Mouse (Mus musculus) lung, adult 18-20 months (tissue): Measurements from ENCODE around the gene Mcm10.

Source experiments
- DNase-seq, 2 experiments: peaks; one replicate each; pipeline ENCODE4 v3.0.0; 2022; ENCODE audit warnings: mixed read lengths in 2 of 2

The Mcm10 gene

DNA sequence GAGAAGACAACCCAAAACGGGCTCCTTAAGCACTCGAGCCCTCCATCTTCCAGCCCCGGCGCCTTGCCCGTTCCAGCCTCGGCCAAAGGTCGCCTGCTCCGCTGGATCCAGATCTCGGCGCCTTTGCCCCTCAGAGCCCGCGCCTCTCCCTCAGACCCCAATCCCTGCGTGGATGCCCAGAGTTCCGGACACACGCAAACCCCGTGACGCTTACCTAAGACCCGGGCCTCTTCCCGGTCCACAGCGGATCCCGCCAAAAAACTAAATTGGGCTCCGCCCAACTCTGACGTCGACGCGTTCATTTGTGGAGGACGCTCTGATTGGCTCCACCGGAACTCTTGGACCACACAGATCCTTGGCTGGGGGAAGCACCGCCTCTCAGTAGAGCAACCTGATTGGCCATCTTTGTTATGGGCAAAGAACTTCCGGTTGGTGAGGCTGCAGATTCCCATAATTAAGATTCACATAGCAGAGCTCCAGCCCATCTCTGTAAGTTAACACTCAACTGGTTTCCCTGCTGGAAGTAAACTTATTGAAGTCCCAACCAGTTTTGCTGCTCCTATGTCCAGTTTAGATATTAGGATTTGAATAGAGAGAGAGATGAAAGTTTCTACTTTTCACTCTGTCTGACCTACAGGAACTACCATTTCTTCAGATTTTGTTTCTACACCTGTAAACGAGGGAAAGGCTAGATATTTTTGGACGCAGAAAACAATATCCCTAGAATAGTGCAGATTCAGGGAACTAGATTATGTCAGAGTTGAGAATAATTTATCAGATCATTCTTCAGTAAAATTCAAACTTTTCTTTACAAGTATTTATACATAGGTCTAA is at the start of gene Mcm10:
TSS of gene Mcm10 (minus strand) at position 301 of the 834 bp plus-strand sequence.
- DNase-seq: peak; percentile 93 to 95

DNA sequence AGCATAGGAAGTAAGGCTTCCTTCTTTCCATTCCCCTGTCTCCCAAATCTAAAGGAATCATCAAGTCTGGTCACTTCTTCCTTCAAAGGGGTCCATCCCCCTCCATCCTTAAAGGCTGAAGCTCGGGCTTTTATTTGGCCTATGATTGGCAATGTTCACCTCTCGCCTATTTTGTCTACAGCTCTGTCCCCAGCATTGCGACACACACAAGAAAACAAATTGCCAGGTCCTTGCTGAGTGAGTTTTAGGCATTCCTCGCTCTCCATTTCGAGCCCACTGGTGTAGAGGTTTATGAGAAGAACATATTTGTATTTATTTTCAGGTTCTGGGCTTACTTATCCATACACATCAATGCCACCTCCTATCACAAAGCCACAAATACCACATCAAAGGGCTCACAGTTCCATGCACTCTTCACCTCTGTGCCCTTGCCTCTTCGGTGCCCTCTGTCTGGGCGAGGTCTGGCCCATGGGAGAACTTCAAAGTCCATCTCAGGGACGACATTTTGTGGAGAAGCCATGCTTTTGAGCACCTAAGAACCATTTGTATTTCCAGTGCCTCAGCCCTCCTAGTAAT is 48.6 kb upstream of the Mcm10 start:
- peak in 1 of 2 experiments; percentile 12 for DNase-seq

DNA sequence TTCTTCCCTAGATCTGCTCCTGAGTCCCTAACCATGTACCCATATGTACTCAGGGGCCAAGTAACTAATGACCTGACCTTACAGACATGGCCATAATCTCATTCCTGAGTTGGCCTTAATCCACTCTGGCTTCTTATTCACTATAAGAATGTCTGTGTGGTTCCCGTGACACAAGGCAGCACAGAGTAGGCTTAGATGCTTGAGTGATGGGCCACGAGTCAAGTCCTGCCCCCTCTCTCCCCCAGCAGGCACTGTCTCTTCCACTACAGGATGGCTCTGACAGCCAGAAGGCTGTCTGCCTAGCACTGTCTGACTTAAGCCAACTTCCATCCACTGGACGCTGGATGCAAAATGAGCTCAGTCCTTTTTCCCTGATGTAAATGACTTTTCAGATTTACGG is 47.4 kb upstream of the Mcm10 start:
- no peak for DNase-seq

DNA sequence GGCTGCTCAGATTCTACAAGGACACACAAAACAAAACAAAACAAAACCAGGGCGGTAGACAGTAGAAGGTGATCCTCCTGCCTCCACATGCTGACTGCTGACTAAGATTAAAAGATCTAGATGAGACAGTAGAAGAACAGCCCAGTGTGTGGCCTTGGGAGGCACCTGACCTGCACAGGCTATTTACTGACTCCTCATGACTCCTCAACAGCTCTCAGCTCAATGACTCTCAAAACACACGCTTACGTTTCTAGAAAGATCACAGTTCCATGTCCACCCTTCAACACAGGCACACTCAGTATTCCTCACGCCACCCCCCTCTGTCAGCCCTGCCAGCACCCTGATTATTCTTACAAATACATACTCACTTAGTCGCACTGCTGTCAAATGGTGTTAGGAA is 45.8 kb upstream of the Mcm10 start:
- DNase-seq: peak; percentile 21 to 67

DNA sequence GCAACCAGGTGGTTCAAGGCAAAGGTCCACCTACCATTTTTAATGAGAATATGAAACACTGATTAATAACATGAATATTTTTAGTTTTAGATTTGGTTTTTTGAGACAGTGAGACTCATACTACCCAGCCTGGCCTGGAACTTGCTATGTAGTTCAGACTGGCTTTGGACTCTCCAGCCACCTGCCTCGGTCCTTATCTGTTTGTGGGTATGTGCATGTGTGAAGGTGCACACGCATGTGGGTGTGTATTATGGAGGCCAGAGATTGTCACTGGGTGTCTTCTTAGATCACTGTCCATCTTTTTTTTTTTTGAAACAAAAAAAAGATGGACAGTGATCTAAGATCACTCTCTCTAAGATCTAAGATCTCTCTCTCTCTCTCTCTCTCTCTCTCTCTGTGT is 38.0 kb upstream of the Mcm10 start:
- no peak for DNase-seq

DNA sequence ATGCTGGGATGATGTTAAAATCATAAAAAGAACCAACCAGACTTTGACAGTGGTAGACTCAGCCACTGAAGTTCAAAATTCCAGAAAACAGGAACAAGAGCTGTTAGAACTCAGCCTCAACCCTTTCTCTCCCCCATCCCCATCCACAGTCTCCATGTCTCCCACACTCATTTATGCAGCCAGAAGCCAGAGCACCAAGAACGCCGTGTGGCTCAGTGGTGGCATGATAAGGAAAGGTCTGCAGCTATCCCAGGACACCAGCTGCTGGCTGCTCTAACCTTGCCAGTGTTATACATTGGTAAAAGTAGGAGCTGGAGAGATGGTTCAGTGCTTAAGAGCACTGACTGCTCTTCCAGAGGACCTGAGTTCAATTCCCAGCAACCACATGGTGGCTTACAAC is 34.4 kb upstream of the Mcm10 start:
- no peak for DNase-seq

DNA sequence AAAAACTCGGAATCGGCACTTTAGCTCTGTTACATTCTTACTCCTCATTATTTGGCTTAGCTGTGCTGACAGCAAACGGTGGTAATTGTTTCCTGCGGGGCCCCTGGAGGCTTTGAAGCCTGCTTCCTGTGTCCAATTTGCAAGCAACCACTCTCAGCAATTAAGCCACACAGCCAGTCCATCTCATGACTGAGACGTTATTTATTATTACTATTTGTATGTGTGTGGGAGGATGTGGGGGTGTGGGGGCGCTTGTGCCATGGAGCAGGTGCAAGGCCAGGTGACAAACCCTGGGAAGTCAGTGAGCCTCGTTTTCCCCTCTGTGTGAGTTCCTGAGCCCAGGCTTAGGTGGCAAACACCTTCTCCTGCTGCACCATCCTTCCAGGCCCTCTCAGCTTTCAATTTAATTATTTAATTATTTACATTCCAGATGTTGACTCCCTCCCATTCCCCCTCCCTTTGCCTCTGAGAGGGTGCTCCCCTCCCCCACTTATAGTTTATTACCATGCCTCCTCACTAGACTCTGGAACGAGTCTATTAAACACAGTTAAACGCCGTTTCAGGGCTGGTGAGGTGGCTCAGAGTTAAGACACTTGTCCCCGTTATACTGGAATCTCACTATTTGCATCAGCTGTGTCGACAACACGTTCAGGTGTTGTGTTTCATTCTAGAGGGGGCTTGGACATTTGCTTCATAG is 32.8 kb upstream of the Mcm10 start:
- DNase-seq: no peak

DNA sequence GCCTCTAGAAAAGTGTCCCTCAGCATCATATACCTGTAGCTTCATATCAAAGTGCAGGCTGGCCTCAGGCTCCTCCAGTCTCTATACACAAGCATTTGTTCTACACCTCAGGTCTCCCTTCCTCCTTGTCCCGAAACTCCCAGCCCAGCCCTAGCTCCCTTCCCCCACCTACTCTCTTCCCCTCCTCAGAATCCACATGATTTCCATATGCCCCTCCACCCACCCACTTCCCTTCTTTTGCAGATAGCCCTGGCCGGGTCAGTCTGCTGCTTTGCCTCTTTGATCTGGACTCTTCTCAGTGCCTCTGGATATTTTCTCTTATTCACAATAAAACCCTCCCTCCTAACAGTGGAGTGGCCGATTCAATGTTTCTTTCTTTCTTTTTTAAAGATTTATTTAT is 31.7 kb upstream of the Mcm10 start:
- no peak for DNase-seq

DNA sequence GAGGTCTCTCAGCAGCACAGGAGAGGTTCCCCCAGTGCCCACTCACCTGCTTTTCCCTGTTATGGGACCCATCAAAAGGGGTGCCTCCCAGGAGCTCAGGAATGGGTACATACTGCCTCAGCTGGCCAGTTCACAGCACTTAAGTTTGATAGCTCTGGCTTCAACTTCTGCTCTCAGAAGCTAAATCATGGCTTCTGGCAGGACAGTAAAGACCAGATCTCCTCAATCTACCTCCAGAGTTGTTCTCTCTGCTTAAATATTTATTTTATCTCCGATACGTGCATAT is 30.8 kb upstream of the Mcm10 start:
- DNase-seq: no peak

DNA sequence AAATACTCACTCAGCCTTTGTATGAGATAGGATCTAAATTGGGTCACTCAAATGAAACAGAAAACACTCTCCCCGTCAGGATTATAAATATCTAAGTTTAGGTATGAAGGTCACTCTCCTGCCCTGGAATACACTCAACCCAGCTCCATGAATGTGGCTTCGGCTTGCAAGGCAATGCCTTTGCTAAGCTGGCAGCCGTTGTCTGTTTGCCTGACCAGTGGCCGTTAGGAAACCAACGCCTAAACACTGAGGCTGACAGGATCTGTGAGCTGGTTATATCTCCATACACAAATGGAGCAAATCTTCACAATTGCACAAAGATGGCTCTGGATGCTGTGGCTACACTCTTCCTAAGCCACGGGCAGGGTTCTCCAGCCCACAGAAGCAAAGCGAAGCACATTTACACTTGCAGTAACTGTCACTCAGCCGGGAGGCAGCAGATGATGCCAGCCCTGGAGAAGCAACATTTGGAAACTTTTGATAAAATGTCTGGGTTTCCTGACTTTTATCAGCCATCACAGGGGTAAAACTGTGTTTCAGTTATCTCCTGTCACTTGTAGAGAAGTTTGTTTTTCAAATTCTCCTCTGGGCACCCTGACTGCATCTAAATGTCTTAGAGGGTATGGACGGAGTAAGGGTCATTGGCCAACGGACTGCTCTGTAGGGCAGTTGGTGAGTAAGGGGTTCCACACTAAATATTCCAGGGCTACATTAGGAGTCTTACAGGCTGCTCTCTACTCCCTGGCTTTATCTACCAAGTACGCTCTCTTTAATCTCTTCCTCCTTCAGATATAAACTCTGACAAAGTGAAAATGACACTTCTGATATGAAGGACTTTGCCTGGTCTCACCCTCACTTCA is 30.3 kb upstream of the Mcm10 start:
- no peak for DNase-seq

DNA sequence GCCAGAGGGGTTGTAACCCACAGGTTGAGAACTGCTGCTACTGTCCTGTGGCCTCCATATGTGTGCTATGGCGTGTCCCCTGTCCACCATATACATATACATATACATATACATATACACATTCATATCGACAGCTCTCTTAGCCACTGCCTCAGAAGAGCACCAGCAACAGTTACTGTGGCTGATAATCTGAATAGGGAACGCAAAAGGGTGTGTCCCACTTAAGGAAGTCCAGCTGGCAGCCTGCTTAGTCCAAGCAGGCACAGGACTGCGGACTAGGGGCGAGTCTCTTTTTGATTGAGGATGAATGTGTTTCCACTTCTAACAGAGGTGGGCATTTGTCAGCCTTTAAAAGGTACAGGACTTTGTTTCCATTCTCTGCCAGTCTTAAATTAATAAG is 29.3 kb upstream of the Mcm10 start:
- DNase-seq: no peak

DNA sequence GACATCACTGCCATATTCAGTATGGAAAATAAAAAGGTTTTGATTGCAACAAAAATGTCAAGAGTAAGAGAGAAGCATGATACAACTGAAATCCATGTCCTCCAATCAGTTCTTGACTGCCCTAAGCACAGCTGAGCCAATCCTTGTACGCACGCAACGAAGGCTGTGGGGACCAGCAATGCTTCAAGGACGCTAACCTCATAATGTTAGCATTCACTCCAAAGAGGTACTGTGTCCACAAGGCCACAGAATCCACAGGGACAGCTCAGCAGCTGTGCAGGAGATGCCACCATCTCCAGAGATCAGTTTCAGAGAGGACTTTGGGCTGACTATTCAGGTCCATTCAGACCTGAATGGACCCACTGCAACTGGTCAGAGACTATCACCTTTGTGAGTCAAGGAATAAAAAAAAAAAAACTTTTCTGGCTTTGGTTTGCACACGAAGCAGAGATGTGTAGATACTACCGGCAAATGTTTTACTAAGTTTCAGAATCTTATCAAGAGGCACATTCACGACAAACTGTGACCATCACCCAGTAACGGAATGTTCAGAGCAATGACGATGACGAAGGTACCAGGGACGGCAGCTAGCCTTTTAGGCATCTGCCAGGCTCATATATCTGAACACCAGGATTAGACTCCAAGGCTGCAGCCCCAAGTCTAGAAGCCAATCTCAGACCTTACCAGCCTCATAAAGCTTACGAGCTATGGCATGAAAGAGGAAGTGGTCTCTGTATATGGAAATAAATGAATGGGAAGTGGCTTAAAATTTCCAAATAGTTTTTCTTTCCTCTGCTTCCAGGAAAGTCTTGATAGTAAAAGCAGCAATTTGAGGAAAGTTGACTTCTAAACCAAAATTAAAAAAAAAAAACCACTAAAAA is 27.9 kb upstream of the Mcm10 start:
- DNase-seq: no peak

DNA sequence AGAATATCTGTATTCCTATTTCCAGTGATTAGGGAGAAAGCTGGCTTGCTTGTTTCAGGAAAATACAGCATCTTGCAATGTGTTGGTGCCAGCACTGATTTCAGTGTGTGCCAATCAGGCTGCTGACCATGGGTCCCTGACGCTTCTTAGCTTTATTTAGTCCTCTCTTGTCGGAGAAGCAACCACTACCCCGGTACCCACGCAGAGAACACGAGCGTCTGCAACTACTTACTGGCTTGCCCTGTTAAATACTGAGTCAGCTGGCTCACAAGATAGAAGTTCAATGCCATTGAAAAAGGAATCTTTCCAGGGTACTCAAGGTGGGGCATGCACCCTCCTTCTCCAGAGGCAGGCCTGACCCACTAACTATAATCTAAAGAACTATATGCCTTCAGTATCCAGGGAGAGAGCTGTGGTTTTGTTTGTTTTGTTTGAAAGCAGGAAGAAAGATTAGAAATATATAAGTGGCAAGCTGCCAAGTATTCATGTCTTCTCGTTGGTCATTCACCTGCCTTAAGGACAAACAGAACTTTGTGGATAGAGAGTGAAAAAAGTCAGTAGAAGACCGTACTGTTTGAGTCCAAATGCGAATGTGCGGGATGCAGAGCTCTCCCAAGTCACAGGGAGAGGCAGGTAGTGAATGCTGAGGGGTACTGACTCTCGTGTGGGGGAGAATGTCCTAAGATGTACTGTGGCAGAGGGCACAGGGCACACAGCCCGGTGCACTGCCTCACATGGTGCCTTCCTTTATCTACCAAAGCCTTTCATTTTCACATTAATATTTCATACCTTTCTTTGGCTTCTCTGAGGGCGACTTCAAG is 27.0 kb upstream of the Mcm10 start:
- no peak for DNase-seq

DNA sequence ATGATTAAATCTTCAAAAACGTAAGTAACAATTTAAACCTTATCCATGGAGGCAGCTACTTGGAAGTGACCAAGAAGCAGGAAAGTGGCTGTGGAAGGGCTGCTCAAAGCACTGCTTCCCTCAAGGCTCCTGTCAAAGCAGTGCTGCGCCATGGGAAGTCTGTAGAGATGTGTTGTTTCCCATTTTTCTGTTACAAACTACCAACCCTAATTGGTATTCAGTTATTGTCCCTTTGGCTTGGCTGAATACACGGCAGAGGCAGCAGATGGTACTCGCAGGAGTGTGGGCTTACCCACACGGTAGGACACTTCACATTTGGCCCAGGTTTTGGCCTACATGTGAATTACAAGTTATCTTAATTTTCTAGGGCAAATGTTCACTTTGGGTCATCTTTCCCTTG is 25.7 kb upstream of the Mcm10 start:
- no peak for DNase-seq

DNA sequence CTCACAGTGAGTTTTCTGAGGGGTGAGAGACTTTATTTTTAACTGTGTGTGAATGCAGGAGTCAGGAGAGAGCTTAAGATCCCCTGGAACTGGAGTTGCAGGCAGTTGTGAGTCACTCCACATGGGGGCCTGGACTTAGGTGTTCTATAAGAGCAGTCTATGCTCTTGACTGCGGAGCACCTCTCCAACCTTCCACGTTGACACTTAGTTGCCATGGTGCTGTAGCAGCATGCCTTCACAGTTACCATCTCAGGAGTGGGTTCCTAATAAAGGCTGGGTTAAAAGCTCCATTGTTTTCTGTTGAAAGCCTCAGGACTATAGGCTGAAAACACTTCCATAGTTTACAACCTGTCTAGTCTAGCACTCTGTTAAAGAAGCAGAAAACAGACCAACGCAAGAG is 24.8 kb upstream of the Mcm10 start:
- peak; percentile 66 to 75 for DNase-seq

DNA sequence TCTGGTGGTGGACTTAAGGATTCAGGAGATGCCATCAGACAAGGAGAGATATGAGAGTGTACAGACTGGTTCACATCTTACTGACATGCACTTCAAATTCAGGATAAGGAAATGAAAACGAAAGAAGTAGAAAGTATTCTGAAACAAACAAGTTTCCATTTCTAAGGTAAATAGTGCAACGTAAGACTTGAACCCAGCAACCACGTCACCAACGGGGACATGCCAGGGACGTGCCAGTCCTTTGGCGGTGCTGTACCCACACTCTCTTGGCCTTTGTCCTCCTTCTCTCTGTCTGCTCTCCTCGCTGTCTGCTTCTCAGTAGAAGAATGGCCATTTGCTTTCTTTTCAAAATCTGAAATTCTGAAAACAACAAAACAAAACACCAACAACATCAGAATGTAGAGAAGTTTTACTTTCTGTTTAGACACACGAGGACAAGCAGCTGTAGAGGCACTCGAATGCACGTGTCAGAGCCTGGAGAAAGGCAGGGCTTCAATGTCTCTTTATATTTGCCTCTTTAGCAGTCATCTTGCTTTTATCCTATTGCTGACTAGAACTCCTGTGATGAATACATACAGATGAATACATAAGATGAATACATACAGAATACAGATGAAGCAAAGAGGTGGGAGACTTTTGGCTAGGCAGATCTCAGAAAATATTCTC is 24.0 kb upstream of the Mcm10 start:
- peak; percentile 17 to 29 for DNase-seq

DNA sequence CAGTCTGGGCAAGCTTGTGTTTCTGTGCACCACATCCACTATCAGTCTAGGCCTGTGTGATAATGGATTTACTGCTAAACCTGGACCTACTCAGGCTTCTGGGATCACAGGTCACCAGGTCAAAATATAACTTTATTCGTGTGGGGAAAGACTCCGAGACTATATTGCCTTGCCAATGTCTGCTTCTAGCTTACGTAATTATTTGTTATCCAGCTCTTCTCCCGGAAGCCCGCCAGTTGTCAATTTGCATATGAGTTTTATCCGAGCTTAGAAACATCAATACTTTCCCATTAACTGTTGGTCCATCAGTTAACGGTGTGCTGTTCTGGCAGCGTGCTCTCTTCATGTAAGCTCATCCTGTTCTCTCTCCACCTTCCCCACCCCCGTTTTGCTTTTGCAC is 22.6 kb upstream of the Mcm10 start:
- DNase-seq: no peak

DNA sequence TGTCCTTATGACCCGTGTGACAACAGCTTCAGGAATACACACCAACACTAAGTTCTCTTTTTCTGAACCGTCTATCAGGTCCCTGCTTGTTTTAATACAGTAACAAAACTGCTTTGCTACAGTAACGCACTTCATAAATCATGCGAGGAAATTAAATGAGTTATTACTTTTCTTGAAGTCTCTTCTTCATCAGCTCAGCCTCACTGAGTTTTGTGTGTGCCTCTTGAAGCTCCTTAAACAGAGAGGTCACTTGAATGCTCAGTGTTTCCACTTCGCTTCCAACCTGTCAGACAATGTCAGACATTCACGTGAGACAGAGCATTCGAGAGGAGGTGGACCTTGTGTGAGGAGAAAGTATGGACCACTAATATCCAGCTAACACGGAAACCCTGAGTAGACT is 22.2 kb upstream of the Mcm10 start:
- no peak for DNase-seq

DNA sequence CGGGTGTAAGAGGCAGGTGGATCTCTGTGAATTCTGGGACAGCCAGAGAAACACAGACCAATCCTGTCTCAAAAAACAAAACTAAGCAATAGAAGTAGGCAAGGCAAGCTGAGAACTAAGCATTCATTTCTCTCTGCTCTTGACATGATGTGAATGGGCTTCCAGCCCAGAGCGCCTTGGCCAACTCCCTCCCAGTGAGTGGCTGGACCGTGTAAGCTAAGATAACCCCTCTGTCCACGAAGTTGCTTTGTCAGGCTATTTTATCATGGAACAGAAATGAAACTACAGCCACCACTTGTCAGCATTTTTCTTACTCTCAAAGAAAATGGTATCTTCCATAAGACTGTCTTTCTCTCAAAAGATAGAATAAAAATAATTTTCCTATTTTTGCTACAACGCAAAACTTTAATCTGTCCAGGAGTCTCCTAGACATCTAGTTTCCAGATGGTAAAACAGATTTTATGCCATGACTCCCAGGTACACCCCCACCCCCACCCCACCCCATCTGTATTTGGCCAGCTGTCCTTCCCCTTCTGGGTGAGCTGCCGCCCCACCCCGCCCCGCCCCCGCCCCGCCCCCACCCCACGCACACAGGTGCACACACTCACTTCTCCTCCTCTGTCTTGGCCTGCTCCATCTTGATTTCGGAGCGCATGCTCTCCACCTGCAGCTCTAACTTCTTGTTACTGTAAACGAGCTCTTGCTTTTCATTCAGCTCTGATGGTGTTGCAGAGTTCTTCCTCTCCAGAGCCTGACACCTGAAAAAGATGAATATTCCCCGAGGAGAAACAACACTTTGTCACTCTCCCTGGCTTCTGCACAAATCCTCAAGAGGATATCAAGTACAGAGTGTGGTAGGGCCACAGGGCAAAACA is 21.2 kb upstream of the Mcm10 start:
- DNase-seq: no peak

DNA sequence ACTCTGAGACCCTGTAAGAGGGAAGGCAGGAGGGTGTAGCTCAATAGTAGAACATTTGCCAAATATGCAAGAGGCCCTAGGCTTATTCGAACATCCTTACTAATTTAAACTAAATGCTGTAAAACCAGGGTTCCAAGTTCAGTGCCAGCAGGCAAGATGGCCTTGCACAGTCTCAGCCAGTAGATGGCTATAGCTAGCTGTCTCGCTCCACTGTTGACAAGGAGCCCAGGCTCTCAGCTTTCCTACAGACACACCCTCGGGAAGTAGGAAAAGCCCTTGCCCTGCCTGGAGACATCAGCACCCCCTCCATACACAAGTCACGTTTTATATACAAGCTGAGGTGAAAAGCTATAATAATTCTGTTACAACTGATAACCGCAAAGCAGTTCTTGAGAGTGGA is 20.1 kb upstream of the Mcm10 start:
- no peak for DNase-seq
